Mouse (Mus musculus) layer of hippocampus, postnatal 14 days (tissue): Measurements from ENCODE around the gene Gm10447. TPM values are rescaled to one million over a fixed set of nuclear protein-coding genes. Genes with fewer than 3 reads are reported as not detected.
"Not testable (repeated sequence)": the region's sequence is repeated elsewhere in the genome, so short reads cannot be mapped to it uniquely, and the experiment has no call there.

Experiments
- DNase-seq, 2 experiments: peaks; one replicate each; pipeline ENCODE4 v3.0.0; 2021 to 2022; ENCODE audit warnings: low spot score in 2 of 2, mixed read lengths in 1 of 2
- total RNA-seq, 2 experiments: library from RNA; stranded (reverse); gene quantifications; 2 replicates each; pipeline ENCODE4 v1.2.3; 2021

Gene Gm10447
- total RNA-seq, 2 experiments from 2014 or later = 0.26 TPM; not detected in 1

DNA sequence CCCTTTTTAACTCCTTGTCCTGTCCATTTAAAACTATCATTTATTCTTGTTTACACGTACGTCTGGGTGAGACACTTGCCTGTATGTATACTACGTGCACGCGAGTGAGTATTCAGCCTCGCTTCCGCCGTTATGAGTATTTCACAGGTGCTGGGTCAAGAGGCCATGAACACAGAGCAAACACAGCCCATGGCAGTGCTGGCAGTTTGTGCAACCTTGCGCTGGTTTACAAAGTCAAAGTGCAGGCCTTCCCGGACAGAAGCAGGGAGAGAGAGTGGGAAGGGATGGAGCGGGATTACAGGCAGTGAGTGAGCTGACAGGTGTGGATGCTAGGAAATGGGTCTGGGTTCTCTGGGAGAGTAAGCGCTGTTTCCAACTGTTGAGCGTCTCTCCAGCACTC is 10.7 kb downstream of the Gm10447 start:
- no peak for DNase-seq

DNA sequence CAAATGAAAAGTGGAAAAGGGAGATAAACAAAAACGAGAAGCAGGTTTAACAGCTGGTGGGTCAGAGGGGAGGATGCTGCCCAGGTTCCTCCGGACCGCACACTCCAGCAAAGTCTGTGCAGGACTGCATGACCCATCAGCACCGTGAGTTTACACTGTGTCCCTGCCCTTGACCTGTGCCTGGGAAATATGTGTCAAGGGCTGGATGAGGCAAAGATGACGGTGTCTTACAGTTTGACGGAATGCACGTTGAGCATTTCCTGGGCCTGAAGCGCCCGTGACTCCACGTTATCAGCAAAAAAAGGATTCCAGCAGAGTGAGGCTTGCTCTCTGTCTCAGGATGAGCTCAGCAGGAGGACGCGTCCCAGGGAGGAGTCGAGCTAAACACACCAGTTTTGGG is 11.3 kb downstream of the Gm10447 start:
- DNase-seq = no peak

DNA sequence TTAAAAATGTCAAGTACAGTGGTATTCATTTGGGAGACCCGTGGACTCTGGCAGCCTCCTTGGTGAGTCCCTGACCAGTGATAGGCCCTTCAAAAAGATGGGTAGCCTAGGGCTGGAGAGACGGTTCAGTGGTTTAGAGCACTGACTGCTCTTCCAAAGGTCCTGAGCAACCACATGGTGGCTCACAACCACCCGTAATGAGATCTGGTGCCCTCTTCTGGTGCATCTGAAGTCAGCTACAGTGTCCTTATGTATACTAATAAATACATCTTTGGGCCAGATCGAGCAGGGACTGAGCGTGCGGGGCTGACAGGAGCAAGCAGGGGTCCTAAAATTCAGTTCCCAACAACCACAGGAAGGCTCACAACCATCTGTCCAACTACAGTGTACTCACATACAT is 13.0 kb downstream of the Gm10447 start:
- no peak for DNase-seq

DNA sequence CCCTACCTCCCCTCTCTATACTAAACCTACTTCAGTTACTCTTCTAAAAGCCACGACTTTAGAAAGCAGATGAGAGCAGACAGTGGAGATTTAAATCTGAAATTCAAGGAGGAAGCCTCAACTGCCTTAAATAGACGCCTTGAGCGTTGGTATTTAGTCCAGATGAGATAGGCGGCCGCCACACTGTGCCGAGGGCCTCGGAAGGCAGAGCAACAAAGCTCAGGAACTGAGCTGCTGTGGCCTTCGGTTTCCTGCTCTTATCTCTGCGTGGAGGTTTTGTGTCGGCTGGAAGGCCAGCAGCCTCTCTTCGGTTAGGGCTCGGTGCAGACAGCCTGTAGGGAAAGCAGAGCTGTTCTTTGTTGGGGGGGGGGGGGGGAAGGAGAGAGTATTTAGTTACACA is 15.0 kb downstream of the Gm10447 start:
- no peak for DNase-seq

DNA sequence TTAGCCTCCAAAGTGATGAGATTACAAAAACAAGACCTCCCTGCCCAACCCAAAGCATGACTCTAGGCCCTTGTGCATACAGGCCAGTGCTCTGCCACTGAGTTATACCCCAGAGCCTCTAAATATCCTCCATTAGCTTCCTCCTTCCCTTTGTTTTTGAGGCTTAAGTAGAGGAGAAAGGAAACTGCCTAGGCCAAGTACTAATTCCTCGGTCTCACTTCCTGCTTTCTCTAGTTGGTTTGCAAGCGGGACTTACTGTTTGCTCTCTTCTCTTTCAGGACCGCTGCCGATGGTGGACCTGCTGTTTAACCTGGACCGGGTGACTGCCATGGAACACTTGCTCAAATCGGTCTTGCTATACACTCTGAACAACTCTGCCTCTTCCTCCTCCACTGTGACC is 20.6 kb downstream of the Gm10447 start:
- DNase-seq = no peak

DNA sequence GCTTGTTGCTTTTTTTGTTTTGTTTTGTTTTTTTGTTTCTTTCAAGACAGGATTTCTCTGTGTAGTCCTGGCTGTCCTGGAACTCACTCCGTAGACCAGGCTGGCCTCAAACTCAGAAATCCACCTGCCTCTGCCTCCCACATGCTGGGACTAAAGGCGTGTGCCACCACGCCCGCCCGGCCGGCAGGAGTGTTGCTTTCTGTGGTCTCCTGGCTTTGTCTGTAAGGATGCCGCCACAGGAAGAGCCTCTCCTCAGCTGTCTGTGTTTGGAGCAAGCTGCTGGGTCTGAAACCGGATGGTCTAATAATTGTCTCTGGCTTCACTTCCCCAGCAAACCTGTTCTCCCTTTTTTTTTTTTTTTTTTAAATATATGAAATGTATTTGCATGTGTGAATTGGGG is 21.4 kb downstream of the Gm10447 start:
- DNase-seq = no peak

DNA sequence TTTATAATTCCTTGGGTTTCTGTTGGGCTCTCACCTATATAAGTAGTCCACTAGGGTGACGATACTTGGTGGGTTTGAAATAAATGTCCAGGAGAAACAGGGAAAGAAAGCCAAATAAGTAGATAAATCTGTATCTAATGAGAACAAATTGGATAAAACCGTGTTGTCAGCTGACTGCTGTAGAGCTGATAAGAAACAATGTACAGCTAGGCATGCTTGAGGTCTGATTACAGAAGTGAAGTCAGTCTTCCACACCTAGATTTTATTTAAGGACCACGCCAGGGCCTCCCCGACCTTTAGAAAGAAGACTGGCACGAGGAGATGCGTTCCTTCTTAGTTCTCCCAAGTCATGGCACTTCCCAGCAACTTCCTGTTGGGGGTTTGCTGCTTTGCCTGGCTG is 23.9 kb downstream of the Gm10447 start:
- DNase-seq = no peak

DNA sequence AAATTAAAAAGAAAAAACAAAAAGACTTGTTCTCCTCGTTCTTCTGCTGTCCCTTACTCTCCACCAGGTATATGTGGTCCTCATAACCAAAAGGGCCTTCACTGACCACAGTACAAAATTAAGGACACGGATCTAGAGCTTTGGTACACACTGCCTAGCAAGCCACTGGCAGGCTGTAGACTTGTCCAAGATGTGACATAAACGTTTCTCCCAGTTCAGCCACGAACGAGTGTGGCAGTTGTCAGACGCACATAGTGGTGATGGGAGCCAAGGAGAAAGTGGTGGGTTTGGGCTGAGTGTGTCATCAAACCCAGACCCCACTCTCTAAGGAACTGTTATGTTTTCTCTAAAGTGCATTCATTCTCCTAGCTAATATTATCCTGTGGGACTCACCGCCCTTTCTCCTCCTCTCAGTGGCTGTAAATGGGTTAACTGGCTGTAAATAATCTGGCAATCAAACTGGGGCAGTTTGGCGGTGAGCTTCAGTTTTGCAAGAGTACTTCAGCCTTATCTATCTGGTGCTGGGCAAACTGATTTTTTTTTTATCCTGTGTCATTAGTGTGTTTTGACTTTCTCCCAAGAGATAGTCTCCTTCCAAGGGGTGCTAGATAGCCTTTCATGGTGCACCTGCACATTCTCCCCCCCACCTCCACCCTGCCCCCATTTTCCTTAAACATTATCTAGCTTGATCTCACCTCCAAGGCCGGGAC is 25.4 kb downstream of the Gm10447 start:
- no peak for DNase-seq

DNA sequence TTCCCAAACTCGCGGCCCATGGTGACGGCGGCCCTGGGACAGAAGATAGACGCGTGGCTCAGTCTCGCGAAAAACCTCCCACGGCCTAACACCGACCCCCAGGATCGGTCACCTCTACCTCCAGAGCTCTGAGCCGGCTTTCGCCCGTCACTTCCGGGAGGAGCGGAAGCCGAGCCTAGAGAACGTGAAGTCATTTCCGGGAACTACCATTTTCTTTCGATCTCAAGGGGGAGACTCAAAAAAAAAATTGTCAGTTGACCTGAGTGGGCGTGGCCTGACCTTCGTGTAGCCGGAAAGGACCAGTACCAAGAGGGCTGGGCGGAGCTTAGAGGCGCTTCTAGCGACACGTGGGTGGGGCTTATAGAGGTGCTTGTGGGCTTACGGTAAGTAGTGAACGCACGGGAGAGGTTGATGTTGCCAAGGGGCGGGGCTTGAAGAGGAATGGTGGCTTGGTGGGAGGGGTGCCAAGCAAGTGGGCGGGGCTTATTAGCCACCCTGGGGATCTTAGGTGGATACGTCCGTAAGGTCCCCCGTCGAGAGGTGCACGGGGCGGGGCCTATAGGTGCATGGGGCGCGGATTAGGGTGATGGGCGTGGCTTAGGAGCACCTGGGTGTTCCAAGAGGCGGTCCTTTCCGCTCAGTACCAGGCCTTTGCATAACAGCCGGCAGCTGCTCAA is 26.1 kb downstream of the Gm10447 start, which contains the start of the genes Uqcrq and Gdf9:
TSS of gene Uqcrq (minus strand) at position 162 of the 677 bp plus-strand sequence.
TSS of gene Gdf9 (plus strand) at position 354 of the 677 bp plus-strand sequence.
- peak; percentile 99 for DNase-seq

DNA sequence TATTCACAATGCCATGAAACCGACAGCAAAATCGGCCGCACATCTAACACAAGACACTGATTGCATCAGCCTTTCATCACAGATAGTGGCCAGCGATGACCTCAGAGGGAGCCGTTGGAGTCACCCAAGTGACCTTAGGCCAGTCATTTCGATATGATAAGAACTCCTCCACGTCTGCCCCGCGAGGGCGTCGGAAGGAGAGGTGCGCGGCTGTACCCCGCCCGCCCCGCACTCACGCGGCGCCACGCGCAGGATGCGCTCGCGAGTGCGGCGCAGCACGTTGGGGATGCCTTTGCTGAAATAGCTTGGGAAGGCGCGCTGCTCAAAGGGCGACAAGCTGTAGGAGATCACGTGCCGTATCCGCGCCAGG is 26.6 kb downstream of the Gm10447 start:
- no peak for DNase-seq

DNA sequence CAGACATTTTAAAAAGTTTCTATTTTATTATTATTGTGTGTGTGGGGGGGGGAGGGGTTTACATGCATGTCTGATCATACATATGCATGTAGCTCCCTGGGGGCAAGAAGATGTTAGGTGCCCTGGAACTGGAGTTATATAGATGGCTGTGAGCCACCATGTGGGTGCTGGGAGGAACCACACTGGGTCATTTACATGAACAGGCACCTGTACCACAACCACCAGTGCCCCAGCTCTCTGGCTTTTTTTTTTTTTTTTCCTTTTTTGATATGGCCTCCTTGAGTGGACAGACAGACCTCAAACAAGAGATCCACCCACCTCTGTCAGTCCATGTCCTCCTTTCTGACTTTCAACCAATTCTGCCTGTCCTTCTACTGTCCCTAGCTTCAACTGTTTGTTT is 27.7 kb downstream of the Gm10447 start:
- DNase-seq = no peak

DNA sequence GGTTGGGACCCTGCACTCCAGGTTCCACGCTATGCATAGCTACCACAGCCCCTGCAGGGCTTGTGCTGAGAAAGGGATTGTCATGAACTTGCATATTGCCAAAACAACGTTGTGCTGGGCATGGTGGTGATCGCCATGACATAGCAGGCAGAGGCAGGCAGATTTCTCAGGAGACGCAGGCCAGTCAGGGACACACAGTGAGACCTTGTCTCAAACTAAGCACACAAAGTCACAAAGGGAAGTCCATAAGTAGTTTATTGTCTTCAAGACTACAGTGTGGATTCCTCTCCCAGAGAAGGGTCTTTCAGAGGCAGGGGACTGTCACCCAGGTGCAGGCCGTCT is 28.2 kb downstream of the Gm10447 start:
- DNase-seq = no peak

DNA sequence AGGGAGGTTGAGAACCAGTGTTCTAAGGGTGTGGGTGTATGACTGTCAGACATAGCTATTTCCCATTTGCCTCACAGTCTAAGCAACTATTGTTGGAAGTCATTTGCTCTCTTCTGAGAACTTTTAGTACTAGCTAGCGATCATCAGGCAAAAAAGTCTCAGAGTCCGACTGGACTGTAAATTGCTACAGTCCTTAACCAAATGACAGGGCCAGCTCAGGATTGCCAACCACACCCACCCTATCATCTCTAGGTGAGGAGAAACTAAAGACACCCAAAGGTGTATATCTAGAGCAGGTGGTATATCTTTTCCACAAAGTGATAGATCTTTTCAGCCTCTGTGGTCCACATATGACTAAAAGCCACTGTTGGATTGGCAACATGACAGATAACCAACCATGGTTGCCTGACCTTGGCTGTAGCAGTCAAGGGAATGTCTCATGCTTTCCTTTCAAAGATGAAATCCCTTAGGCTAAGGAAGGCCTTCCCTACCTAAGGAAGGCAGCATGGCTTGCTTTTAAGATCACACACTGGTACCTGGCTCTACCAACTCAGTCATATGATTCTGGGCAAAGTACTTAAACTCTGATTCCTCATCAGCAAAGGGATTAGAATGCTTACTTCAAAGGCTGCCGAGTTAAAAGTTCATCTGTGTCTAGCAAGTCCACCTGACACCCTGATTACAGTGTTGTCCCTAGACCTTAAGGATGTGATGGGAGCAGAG is 28.8 kb downstream of the Gm10447 start:
- DNase-seq = no peak

DNA sequence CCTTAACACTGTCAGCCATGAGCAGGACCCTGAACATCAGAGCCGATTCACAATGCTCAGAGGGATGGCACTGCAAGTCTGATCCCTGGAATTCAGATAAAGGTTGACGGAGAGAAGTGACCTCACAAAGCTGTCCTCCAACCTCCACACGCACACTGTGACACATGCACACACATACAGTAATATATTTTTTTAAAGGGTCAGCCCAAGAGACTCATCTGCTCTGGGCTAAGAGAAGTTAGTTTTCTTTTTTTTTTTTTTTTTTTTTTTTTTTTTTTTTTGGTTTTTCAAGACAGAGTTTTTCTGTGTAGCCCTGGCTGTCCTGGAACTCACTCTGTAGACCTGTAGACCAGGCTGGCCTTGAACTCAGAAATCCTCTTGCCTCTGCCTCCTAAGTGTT is 30.0 kb downstream of the Gm10447 start:
- DNase-seq = not testable (repeated sequence)

DNA sequence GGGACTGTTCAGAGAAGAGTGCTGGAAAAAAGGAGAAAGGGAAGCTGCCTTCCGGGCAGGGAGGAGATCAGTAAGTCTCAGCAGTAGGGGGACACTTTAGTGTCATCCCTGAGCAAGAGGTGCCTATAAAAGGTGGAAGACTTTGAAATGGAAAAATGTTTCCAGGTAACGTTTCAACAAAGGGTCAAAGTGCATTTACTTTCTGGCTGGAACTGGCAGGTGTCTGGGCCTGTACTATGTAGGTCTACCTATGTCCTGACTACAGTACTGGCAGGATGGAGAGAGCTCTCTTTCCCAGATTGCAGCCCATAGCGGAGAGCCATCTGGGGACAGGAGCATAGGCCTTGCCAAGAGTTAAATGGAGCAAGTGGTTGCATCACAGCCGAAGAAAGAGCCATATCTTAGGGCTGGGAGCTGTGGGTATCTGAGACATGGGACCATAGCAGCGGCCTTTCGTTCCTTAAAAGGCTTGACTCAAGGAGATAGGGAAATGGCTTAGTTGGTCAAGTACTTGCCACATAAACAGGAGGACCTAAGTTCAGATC is 31.1 kb downstream of the Gm10447 start:
- no peak for DNase-seq

DNA sequence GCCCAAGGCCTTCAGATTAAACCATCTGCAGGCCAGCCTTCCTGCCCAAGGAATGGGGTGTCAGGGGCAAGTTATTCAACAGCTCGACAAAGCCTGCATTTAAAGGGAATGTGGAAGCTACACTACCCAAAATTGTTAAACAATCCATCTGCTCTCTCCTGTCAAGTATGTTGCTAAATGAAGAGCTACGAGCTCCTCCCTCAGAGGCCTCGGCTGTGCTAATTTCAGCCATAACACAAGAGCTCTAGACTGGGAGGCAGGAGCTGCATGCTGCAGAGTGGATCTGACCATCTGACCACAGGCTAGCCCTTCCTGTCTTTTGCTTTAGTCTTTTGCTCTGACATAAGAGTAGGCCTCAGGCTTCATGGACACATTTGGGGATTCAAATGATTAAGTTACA is 31.7 kb downstream of the Gm10447 start:
- no peak for DNase-seq

DNA sequence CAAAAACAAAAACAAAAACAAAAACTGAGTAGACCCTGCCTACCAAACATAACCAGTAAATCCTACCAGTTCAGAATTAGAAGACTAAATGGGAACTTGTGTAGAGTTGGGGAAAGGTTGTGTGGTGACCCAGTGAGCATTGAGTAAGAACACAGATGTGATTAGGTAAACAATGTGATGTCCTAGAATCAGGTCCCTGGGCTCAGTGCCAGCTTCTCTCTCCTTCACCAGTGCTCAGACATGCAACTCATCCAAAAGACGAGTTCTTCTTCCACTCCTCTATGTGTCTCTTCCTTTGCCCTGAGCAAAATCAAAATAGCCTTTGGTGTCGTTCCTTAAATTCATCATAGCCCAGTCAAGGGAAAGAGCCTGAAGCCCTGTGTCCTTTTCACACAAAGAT is 32.1 kb downstream of the Gm10447 start:
- DNase-seq = no peak

DNA sequence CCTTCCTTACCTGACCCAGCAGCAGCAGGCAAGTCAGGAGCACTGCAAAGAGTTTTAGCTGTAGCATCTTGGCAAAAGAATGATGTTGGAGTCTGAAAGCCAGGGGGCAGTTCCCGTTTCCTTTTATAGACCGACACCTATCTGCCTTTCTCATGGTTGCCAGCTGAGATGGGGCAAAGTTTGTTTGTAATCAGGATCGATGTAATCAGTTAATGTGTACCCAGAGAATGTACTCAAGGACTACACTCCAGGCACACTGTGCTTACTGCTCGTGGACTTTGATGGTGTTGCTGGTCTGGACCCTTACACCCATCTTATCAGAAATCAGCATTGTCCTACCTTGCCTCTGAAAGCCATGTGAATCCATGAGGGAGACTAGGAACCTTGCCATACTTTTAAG is 33.9 kb downstream of the Gm10447 start, which contains the start of gene Leap2:
TSS of gene Leap2 (minus strand) at position 135 of the 400 bp plus-strand sequence.
- DNase-seq = no peak

DNA sequence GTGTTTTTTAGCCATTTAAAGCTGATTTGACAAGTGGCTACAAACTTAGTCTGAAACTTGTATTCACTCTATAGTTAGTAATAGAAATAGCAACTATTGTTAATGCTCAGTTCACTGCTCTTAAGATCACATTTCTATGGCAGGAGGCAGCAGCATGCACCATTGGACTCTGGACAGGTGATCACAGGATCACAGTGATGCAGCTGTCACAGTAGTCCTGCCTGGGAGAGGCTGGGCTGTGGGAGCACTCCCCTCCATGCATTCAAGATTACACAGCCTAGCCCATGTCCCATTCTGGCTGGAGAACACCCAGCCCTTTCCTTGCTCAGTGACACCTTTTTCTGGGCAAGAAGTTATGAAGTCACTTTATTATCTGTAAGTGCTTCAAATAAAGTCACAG is 38.9 kb downstream of the Gm10447 start:
- no peak for DNase-seq

DNA sequence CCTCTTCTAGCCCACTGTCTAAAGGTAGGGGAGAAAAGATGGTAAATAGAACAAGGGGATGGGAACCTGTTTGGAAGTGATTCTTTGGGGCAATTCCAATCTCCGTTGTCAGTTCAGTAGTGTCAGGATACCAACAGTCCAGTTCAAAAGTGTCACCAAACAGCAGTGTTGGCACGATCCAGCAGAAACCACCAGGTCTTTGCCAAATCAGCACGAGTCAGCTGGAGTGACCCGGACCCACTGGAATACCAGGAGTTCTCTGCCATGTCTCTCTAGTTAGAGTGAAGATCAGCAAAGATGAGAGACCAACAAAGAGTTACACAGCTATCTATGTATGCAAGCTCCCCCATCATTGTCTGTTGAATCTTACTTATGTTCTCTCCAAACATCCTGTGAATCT is 43.0 kb downstream of the Gm10447 start:
- DNase-seq = no peak

DNA sequence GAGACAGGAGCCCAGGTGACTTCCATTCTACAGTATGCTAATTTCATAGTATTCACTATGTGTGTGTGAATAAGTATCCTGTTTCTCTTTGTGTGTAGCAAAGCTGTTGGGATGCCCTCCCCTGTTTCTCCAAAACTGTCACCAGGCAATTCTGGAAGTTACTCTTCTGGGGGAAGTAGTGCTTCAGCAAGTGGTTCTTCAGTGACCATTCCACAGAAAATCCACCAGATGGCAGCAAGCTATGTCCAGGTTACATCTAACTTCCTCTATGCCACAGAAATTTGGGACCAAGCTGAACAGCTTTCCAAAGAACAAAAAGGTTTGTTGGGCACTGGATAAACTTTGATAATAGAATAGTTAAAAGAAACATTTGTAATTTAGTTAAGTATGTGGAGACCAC is 45.2 kb downstream of the Gm10447 start:
- DNase-seq = no peak
